Mouse (Mus musculus): ENCODE data around the gene Ppt2. TPM values are rescaled to one million over a fixed set of nuclear protein-coding genes. Genes with fewer than 3 reads are reported as not detected.
A peak's percentile ranks its signal among the peaks of the same experiment; 100 is the strongest.

Gene Ppt2
- polyA plus RNA-seq, 1 experiment from 2014 or later = 30.3 TPM

DNA sequence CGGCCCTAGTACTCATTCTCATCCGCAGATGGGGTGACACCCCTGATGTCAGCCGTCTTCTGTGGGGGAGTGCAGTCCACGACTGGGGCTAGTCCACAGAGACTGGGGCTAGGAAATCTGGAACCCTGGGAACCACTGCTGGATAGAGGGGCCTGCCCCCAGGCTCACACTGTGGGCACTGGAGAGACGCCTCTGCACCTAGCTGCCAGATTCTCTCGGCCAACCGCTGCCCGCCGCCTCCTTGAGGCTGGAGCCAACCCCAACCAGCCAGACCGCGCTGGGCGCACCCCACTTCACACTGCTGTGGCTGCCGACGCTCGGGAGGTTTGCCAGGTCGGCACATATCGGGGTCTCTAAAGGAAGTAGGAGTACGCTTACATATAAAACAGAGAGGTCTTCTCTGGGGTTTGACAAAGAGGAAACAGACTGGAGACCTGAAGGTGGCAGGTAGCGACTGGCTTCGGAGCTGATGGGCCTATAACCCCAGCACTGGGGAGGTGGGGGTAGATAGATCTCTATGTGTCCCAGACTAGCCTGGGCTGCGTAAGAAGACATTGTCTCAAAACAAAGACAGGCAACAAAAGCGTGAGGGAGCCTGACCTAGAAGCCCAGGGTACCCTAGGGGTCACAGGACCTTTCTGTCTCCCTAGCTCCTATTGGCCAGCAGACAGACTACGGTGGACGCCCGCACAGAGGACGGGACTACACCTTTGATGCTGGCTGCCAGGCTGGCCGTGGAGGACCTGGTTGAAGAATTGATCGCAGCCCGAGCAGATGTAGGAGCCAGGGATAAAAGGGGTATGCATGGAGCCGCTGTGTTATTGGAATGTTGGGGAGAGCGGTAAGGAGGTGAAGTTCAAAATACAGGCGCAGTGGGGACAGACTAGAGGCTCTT, 42.2 kb downstream of the Ppt2 start:
- peaks cover 32% of the 10 kb centered on the region for H3K4me1 ChIP-seq (ENCODE audit: control insufficient read depth, insufficient read depth, low read length)
- peak; percentile 48 for DNase-seq (ENCODE audit: low spot score)

DNA sequence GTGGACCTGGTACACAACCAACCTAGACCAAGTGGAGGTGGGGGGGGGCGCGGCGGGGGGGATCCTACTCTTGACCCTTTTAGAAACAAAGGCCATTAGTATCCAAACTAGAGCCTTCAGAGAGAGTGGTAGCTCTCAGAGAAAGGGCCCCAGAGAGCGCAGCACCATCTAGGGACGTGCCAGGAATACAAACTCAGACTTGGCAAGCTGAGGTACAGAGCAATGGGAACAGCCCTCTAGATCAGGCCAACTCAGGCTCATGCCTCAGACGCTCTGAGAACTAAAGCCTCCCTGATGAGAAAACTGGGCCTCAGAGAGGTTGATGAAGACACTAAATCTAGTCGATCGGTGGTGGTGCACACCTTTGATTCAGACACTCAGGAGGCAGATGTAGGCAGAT, 43.2 kb downstream of the Ppt2 start:
- no peaks in the 10 kb centered on the region for H3K27me3 ChIP-seq (ENCODE audit: control insufficient read depth, insufficient read depth, low read length)
- H3K27ac ChIP-seq (ENCODE audit: low read depth, low read length) = no peak overlapping the region
- ATAC-seq (ENCODE audit: insufficient read depth, low FRiP score, low TSS enrichment) (no peak), DNase-seq (ENCODE audit: low spot score) (no peak)
- H3K36me3 ChIP-seq (ENCODE audit: control insufficient read depth, insufficient read depth, low read length) = no peaks in the 10 kb centered on the region
- peaks cover 22% of the 10 kb centered on the region for H3K4me1 ChIP-seq (ENCODE audit: control insufficient read depth, insufficient read depth, low read length)
- no peak overlapping the region for H3K4me2 ChIP-seq (ENCODE audit: low read depth)
- no peak overlapping the region for H3K9ac ChIP-seq (ENCODE audit: low read length)
- no peaks in the 10 kb centered on the region for H3K9me3 ChIP-seq (ENCODE audit: control insufficient read depth, low read length)
- 85% methylated on average over 8 of the region's 8 CpGs for WGBS
- no peak overlapping the region for H3K4me3 ChIP-seq (ENCODE audit: low read depth, low read length)

More for the DNA sequence above, 42.2 kb downstream of the Ppt2 start:
- WGBS = 22% methylated on average over 32 of the region's 32 CpGs
- peak; percentile 40 for ATAC-seq (ENCODE audit: insufficient read depth, low FRiP score, low TSS enrichment)
- Histone ChIP-seq H3K9ac (ENCODE audit: low read length) (peak overlapping the region; percentile 80), H3K4me2 (ENCODE audit: low read depth) (peak overlapping the region; percentile 95), H3K9me3 (ENCODE audit: control insufficient read depth, low read length) (no peaks in the 10 kb centered on the region), H3K4me3 (ENCODE audit: low read depth, low read length) (peak overlapping the region; percentile 67), H3K36me3 (ENCODE audit: control insufficient read depth, insufficient read depth, low read length) (no peaks in the 10 kb centered on the region), H3K27me3 (ENCODE audit: control insufficient read depth, insufficient read depth, low read length) (no peaks in the 10 kb centered on the region), H3K27ac (ENCODE audit: low read depth, low read length) (peak overlapping the region; percentile 98)

DNA sequence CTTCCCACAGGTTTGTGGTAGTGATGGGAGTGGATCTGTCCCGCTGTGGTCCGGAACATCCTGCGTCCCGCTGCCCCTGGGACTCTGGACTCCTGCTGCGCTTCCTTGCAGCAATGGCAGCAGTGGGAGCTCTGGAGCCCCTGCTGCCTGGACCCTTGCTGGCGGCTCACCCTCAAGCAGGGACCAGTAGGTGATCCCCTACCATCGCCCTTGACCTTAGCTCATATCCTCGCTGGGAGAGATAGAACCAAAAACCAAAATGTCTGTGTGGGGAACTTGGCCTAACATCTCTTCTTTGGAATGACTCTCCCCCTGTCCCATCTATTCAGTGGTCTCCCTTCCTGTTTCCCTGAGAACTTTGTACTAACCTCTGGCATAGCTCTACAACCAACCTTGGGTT, 44.5 kb downstream of the Ppt2 start:
- 88% methylated on average over 8 of the region's 8 CpGs for WGBS
- Histone ChIP-seq H3K9me3 (ENCODE audit: control insufficient read depth, low read length) (no peaks in the 10 kb centered on the region), H3K27ac (ENCODE audit: low read depth, low read length) (no peak overlapping the region)

DNA sequence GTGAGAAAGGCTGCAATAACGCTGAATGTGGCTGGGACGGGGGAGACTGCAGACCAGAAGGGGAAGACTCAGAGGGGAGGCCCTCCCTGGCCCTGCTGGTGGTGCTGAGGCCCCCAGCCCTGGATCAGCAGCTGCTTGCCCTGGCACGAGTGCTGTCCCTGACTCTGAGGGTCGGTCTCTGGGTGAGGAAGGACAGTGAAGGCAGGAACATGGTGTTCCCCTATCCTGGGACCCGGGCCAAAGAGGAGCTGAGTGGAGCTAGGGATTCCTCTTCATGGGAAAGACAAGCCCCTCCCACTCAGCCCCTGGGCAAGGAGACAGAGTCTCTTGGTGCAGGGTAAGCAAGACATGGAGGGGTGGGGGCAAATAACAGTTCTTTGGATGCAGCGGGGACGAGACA, 44.9 kb downstream of the Ppt2 start:
- no peaks in the 10 kb centered on the region for H3K36me3 ChIP-seq (ENCODE audit: control insufficient read depth, insufficient read depth, low read length)
- H3K27me3 ChIP-seq (ENCODE audit: control insufficient read depth, insufficient read depth, low read length) = no peaks in the 10 kb centered on the region
- no peak overlapping the region for H3K4me2 ChIP-seq (ENCODE audit: low read depth)
- no peak overlapping the region for H3K9ac ChIP-seq (ENCODE audit: low read length)
- no peak overlapping the region for H3K27ac ChIP-seq (ENCODE audit: low read depth, low read length)
- ATAC-seq (ENCODE audit: insufficient read depth, low FRiP score, low TSS enrichment) (no peak), DNase-seq (ENCODE audit: low spot score) (no peak)
- 71% methylated on average over 7 of the region's 7 CpGs for WGBS
- no peak overlapping the region for H3K4me3 ChIP-seq (ENCODE audit: low read depth, low read length)
- peaks cover 8% of the 10 kb centered on the region for H3K4me1 ChIP-seq (ENCODE audit: control insufficient read depth, insufficient read depth, low read length)
- no peaks in the 10 kb centered on the region for H3K9me3 ChIP-seq (ENCODE audit: control insufficient read depth, low read length)

More for the DNA sequence above, 44.5 kb downstream of the Ppt2 start:
- Histone ChIP-seq H3K36me3 (ENCODE audit: control insufficient read depth, insufficient read depth, low read length) (no peaks in the 10 kb centered on the region), H3K9ac (ENCODE audit: low read length) (no peak overlapping the region), H3K27me3 (ENCODE audit: control insufficient read depth, insufficient read depth, low read length) (no peaks in the 10 kb centered on the region), H3K4me3 (ENCODE audit: low read depth, low read length) (no peak overlapping the region), H3K4me2 (ENCODE audit: low read depth) (no peak overlapping the region), H3K4me1 (ENCODE audit: control insufficient read depth, insufficient read depth, low read length) (peaks cover 12% of the 10 kb centered on the region)
- DNase-seq (ENCODE audit: low spot score) = no peak
- ATAC-seq (ENCODE audit: insufficient read depth, low FRiP score, low TSS enrichment) = no peak

DNA sequence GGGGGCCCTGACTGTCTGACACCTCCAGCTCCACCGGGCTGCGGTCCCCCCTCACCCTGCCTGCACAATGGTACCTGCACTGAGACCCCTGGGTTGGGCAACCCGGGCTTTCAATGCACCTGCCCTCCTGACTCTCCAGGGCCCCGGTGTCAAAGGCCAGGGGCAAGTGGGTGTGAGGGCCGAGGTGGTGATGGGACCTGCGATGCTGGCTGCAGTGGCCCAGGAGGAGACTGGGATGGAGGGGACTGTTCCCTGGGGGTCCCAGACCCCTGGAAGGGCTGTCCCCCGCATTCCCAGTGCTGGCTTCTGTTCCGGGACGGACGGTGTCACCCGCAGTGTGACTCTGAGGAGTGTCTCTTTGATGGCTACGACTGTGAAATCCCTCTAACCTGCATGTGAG, 45.8 kb downstream of the Ppt2 start:
- H3K9ac ChIP-seq (ENCODE audit: low read length) = no peak overlapping the region
- no peak overlapping the region for H3K4me2 ChIP-seq (ENCODE audit: low read depth)
- no peak for DNase-seq (ENCODE audit: low spot score)
- no peaks in the 10 kb centered on the region for H3K27me3 ChIP-seq (ENCODE audit: control insufficient read depth, insufficient read depth, low read length)
- 0 out of 2 replicates have a peak, but pooled peaks cover 3% of the 10 kb centered on the region for H3K4me1 ChIP-seq (ENCODE audit: control insufficient read depth, insufficient read depth, low read length)
- WGBS = 86% methylated on average over 12 of the region's 12 CpGs
- H3K4me3 ChIP-seq (ENCODE audit: low read depth, low read length) = no peak overlapping the region
- H3K27ac ChIP-seq (ENCODE audit: low read depth, low read length) = no peak overlapping the region
- ATAC-seq (ENCODE audit: insufficient read depth, low FRiP score, low TSS enrichment) = no peak
- no peaks in the 10 kb centered on the region for H3K36me3 ChIP-seq (ENCODE audit: control insufficient read depth, insufficient read depth, low read length)
- no peaks in the 10 kb centered on the region for H3K9me3 ChIP-seq (ENCODE audit: control insufficient read depth, low read length)

DNA sequence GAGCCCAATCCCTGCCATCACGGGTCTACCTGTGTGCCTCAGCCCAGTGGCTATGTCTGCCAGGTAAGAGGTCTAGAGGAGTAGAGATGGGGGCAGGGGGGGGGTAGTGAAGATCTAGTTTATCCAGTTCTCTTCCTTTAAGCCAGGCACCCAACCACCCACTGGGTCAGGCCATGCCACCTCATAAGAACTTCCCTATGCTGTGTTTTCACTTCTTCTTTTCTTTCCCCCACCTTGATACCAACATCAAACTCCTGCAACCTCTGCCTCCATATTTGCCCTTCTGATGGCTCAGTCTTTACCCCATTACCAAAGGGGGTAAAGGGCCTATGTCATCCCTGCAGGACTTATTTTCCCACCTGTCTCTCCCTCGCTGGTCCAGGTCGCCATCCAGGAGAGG, 50.2 kb downstream of the Ppt2 start:
- Histone ChIP-seq H3K9ac (ENCODE audit: low read length) (no peak overlapping the region), H3K9me3 (ENCODE audit: control insufficient read depth, low read length) (no peaks in the 10 kb centered on the region), H3K36me3 (ENCODE audit: control insufficient read depth, insufficient read depth, low read length) (no peaks in the 10 kb centered on the region), H3K27ac (ENCODE audit: low read depth, low read length) (no peak overlapping the region), H3K4me1 (ENCODE audit: control insufficient read depth, insufficient read depth, low read length) (no peaks in the 10 kb centered on the region), H3K4me3 (ENCODE audit: low read depth, low read length) (no peak overlapping the region), H3K4me2 (ENCODE audit: low read depth) (no peak overlapping the region), H3K27me3 (ENCODE audit: control insufficient read depth, insufficient read depth, low read length) (no peaks in the 10 kb centered on the region)
- ATAC-seq (ENCODE audit: insufficient read depth, low FRiP score, low TSS enrichment) (no peak), DNase-seq (ENCODE audit: low spot score) (no peak)
- WGBS = 95% methylated on average over 3 of the region's 3 CpGs

DNA sequence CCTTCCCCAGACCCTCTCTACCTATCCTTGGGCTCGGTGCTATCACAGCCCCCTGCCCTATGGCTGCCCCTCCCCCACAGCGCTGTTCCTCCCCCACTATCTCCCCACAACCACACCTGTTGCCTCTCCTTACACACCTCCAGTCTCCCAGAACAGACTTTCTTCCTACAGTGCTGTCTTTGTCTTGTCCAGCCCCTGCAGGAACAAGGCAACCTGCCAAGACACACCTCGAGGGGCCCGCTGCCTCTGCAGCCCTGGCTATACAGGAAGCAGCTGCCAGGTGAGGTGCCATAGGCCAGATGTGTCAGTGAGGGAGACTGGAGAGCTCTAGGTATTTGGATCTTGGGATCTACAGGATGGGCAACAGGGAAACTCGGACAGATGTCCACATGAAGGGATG, 51.7 kb downstream of the Ppt2 start:
- no peak for ATAC-seq (ENCODE audit: insufficient read depth, low FRiP score, low TSS enrichment)
- no peaks in the 10 kb centered on the region for H3K4me1 ChIP-seq (ENCODE audit: control insufficient read depth, insufficient read depth, low read length)
- H3K36me3 ChIP-seq (ENCODE audit: control insufficient read depth, insufficient read depth, low read length) = no peaks in the 10 kb centered on the region
- no peak overlapping the region for H3K4me3 ChIP-seq (ENCODE audit: low read depth, low read length)
- no peak overlapping the region for H3K4me2 ChIP-seq (ENCODE audit: low read depth)
- no peaks in the 10 kb centered on the region for H3K27me3 ChIP-seq (ENCODE audit: control insufficient read depth, insufficient read depth, low read length)
- H3K9ac ChIP-seq (ENCODE audit: low read length) = no peak overlapping the region
- H3K27ac ChIP-seq (ENCODE audit: low read depth, low read length) = no peak overlapping the region
- no peaks in the 10 kb centered on the region for H3K9me3 ChIP-seq (ENCODE audit: control insufficient read depth, low read length)
- no peak for DNase-seq (ENCODE audit: low spot score)
- WGBS = 77% methylated on average over 5 of the region's 5 CpGs

DNA sequence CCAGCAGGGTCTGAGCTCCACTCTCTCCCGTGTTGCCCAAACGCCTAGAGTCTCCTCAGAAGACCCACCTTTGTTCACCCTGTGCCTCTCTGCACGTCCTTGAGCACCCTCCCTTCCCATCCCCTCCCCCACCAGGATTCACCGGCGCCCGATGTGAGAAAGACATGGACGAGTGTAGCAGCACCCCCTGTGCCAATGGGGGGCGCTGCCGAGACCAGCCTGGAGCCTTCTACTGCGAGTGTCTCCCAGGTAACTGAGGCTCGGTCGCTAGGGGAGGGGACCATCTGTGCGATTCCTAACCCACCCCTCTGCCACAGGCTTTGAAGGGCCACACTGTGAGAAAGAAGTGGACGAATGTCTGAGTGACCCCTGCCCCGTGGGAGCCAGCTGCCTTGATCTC, 55.9 kb downstream of the Ppt2 start:
- Histone ChIP-seq H3K4me3 (ENCODE audit: low read depth, low read length) (no peak overlapping the region), H3K27ac (ENCODE audit: low read depth, low read length) (no peak overlapping the region), H3K4me2 (ENCODE audit: low read depth) (no peak overlapping the region), H3K4me1 (ENCODE audit: control insufficient read depth, insufficient read depth, low read length) (no peaks in the 10 kb centered on the region), H3K9ac (ENCODE audit: low read length) (peak overlapping the region; percentile 18; the same call in 1 of the 2 replicates), H3K36me3 (ENCODE audit: control insufficient read depth, insufficient read depth, low read length) (no peaks in the 10 kb centered on the region), H3K9me3 (ENCODE audit: control insufficient read depth, low read length) (no peaks in the 10 kb centered on the region), H3K27me3 (ENCODE audit: control insufficient read depth, insufficient read depth, low read length) (no peaks in the 10 kb centered on the region)
- DNase-seq (ENCODE audit: low spot score) (no peak), ATAC-seq (ENCODE audit: insufficient read depth, low FRiP score, low TSS enrichment) (no peak)
- 12% methylated on average over 15 of the region's 15 CpGs for WGBS

DNA sequence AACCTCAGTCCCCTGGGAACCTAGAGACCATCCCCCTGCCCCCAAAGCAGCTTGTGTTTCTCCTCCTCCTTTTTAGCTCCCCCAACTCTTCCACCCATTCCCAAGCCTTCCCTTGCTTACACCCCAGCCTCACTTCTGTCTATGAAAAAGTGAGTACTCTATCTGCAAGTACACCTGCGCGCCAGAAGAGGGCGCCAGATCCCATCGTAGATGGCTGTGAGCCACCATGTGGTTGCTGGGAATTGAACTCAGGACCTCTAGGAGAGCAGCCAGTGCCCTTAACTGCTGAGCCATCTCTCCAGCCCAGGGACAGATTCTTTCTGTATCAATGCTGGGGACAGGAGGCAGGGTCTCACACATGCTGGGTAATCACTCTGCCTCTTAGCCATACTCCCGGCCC, 56.4 kb downstream of the Ppt2 start:
- H3K4me3 ChIP-seq (ENCODE audit: low read depth, low read length) = no peak overlapping the region
- no peaks in the 10 kb centered on the region for H3K9me3 ChIP-seq (ENCODE audit: control insufficient read depth, low read length)
- H3K4me2 ChIP-seq (ENCODE audit: low read depth) = no peak overlapping the region
- 12% methylated on average over 5 of the region's 5 CpGs for WGBS
- DNase-seq (ENCODE audit: low spot score) (no peak), ATAC-seq (ENCODE audit: insufficient read depth, low FRiP score, low TSS enrichment) (no peak)
- no peaks in the 10 kb centered on the region for H3K36me3 ChIP-seq (ENCODE audit: control insufficient read depth, insufficient read depth, low read length)
- no peak overlapping the region for H3K9ac ChIP-seq (ENCODE audit: low read length)
- no peak overlapping the region for H3K27ac ChIP-seq (ENCODE audit: low read depth, low read length)
- no peaks in the 10 kb centered on the region for H3K27me3 ChIP-seq (ENCODE audit: control insufficient read depth, insufficient read depth, low read length)
- no peaks in the 10 kb centered on the region for H3K4me1 ChIP-seq (ENCODE audit: control insufficient read depth, insufficient read depth, low read length)

Measured in neural tube, embryonic 11.5 days (tissue).